Mouse (Mus musculus) embryonic stem cell, embryonic (primary cell): ENCODE data around the gene Ogt.

Experiments
- CTCF ChIA-PET, 4 experiments: fragments of 300-600 bp in 2 of 4; fragments of 350-600 bp in 2 of 4; sonication (Branson Sonifier 250); formaldehyde crosslinking; loops; one replicate each; lab custom pipeline; 2022; ENCODE audit warnings: inconsistent platforms in 2 of 4; lab: Charles Lee
- POLR2A ChIA-PET, 4 experiments: fragments of 300-600 bp in 2 of 4; fragments of 350-600 bp in 2 of 4; sonication (Branson Sonifier 250); formaldehyde crosslinking; loops; one replicate each; lab custom pipeline; 2022; ENCODE audit warnings: antibody characterized with exemption in 4 of 4, inconsistent platforms in 1 of 4; lab: Charles Lee

Ogt gene

DNA sequence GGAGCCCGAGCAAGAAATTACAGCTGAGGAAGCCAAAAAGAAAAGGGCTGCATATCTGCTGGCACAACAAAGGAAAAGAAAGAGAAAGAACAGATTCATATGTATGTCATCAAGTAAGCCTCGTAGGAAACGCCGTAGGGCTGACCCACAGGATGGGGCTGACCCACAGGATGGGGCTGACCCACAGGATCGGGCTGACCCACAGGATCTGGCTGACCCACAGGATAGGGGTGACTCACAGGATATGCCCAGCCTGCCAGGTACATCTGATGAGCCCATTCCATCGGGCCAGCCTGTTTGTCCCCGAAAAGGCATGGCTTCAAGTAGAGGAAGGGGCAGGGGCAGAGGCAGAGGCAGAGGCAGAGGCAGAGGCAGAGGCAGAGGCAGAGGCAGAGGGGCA lies 65.3 kb downstream of the Ogt start:
- POLR2A ChIA-PET, result interaction anchor here in 1 of 4 experiments (0.6 kb wide), 1 partner anchor 51 kb away, joined by 4 read pairs; no protein-coding TSS in a partner anchor

DNA sequence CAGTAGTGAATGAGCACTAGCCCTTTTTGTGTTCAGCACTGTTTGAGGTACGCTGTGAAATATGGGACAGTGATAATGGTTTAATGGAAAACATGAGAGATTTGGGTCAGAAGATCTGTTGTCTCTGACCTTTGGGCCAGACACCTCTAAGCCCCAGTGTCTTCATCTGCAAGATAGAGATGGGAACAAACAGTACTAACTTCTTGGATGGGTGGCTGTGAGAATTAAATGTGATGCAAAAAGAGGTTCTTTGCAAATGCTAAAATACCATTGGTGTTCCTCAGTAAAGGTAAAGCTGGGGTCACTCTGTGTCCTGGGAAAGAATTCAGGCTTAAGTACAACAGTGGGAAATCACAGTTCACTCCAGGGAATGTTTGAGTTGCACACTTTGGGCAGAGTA lies 80.5 kb downstream of the Ogt start:
- ChIA-PET CTCF (interaction anchor here in 1 of 4 experiments (0.7 to 1.8 kb wide), 3 partner anchors 22 to 222 kb away, joined by 4 to 6 read pairs (median 4); no protein-coding TSS in a partner anchor), POLR2A (interaction anchor here in 3 of 4 experiments (0.6 to 1.7 kb wide), 6 partner anchors 13 to 198 kb away, joined by 3 to 4 read pairs (median 4); partner anchors contain the start of gene Ogt (in 1 of the 3))

More for the DNA sequence above, 65.3 kb downstream of the Ogt start:
- CTCF ChIA-PET, result no interaction called here

DNA sequence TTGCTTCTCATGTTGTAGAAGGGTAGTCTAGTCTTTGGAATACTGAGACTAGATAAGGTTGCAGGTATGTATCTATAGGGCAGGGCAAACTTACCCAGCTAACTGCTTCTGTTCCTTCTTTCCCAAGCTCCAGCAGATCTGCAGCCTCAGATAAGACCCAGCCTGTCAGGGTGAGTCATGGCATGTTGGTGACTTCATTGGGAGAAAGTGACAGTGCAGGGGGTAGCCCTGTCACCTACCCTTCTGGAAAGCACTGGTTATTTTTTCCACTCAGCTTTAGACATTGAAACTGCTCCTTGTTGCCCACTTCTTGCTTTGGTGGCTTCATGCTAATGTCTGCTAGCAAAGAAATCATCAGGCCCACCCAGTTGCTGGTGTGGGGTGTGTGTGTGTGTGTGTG lies 90.2 kb downstream of the Ogt start:
- ChIA-PET POLR2A (no interaction called here), CTCF (no interaction called here)

DNA sequence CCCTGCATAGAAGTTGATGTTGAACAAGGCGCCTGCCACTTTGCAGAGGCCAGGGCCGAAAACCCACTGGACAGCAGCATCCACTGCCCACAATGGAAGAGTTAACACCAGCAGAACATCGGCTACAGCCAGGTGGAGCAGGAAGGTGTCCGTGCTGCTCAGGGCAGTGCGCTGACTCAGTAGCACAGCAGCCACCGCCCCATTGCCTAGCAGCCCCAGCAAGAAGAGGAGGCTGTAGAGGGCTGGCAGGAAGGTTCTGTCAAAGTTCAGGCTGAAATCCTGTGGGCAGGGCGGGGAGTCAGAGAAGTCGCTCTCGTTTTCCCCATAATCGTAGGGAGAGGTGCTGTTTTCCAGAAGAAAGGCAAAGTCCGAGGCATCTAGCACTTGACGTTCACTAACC lies 92.8 kb downstream of the Ogt start:
- ChIA-PET POLR2A (no interaction called here), CTCF (no interaction called here)

DNA sequence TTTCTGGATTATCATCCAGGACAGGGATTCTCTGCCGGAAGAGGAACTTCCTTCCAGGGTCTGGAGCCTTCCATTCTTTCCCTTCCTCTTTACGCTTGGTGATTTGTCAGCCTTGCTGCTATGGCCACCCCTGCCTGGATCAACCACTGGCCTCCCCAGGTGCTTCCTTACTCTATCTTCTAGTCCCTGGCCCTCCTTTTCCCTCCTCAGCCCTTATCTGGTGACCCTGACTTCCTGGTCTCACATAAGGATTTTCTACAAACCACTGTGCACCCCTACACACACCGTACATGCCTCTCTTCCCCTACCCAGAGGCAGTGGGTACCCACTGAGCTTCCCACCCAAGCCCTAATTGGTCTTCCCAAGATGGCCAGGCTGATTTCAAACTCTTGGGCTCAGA lies 93.4 kb downstream of the Ogt start:
- CTCF ChIA-PET, result no interaction called here
- POLR2A ChIA-PET, result no interaction called here

DNA sequence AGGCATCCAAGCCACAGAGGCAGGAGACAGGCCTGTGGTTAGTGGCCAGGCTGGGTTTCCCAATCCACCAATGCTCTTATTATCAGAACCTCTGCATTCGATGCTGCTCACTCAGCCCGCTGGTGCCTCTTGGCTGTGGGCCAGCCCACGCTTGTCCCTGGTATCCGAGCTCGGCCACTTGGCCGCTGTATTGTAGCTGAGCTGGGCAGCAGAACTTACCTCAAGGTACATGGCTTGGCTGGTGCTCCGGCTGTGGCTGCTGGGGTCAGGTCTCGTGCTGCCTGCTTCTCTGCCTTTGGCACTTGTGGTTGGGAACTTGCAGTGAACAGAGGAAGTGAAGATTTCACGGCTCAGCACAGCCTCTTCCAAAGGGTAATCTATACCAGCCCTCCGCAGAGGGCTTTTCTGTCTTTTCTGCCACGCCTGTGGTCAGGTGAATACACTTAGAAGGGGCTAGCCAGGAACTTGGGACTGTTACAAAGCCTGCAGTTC lies 94.0 kb downstream of the Ogt start, which contains the start of gene Cxcr3:
Gene Cxcr3, minus strand, starts transcription at position 442 of the 492 bp plus-strand sequence.
- ChIA-PET POLR2A (interaction anchor here in 1 of 4 experiments (0.6 kb wide), 1 partner anchor 35 kb away, joined by 8 read pairs; no protein-coding TSS in a partner anchor), CTCF (no interaction called here)
